Mouse (Mus musculus): Measurements from ENCODE around the gene Tlx3. TPM values are rescaled to one million over a fixed set of nuclear protein-coding genes. Genes with fewer than 3 reads are reported as not detected.

The Tlx3 gene
- 1.5 and 6.5 TPM in 2 replicates for polyA plus RNA-seq (2015; fragmentation: Nextera tagmentation; extraction: Ambion mirVana)

DNA sequence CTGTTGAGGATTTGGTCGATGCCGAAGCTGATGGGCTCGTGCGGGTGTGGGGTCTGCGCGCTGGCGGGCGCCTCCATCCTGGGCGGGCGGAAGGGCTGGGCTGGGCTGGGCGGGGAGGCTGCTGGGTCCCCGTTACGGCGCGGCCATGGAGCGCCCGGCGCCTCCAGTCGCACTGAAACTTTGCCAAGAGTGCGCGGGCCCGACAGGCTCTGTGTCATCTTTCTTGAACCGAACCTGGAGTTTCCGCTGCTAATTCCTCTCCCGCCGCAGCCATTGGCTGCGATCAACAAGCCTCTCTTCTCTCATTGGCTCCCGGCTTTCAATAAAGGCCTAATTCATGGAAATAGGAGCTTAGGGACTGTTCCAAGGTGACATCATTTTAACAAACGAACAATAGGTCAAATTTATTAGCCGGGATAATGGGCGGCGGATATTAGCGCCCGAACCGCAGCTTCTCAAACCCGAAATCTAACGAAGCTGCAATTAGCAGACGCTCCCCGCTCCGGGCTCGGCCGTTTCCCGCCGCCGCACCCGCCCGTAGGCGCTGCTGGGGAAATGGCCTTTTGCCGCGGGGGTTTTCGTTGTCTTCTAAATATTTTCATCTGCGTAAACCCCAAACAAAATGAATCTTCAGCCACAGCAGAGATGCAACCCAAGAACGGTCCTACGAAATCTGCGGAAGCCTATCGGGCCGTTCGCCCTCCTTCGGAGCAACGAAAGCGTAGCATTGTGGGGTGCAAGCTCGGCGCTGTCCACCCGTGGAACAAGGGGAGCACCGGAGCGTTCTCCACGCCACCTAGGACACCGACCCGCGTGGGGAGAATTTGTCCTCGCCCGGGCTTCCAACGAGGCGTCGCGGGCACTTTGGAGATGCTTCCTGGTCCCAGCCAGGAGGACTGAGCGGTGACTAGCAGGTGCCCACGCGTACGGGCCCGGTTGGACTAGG lies at the start of gene Tlx3:
Tlx3 (minus strand) TSS at position 207 of the 946 bp plus-strand sequence.

DNA sequence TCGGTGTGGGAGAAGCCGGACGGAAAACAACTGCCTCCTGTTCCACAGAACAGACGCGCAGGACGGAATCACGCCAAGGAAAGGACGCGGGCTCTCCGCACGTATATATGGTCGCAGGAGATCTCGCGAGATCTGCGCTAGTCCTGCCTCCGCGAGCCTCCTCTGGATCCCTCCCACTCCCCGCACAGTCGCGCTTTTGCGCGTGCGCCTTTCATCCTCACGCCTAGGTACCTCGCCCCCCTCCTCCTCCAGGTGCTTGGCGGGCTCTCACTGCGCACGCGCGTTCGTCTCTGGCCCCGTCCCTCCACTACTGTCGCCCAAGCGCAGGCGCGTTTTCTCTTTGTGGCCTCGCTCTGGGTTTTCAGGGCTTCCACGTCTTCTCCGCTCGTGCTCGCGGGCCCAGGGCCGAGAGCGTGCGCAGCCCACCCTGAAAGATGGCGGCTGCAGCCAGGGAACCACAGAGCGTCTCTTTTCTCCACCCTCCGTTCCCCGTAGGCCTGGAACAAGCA lies 40.3 kb downstream of the Tlx3 start, which contains the start of gene Npm1:
Npm1 (minus strand) TSS at position 209 of the 509 bp plus-strand sequence.

Other genes with a start within 250 kb of the Tlx3 start
- 5.4 and 7.9 TPM in 2 replicates for gene Fgf18, start 56.2 kb downstream of the Tlx3 start, polyA plus RNA-seq (2015; fragmentation: Nextera tagmentation; extraction: Ambion mirVana)
- gene Npm1, start 40.4 kb downstream of the Tlx3 start, polyA plus RNA-seq (2015; fragmentation: Nextera tagmentation; extraction: Ambion mirVana) = 577 and 591 TPM in 2 replicates
- gene Gm12117, start 73.1 kb upstream of the Tlx3 start, polyA plus RNA-seq (2015; fragmentation: Nextera tagmentation; extraction: Ambion mirVana) = not detected in 2 replicates